Mouse (Mus musculus): ENCODE results near the gene Brsk1. TPM values are rescaled to one million over a fixed set of nuclear protein-coding genes. Genes with fewer than 3 reads are reported as not detected.

Gene Brsk1
- total and polyA plus RNA-seq, 3 experiments, result 0.44 TPM; not detected in 2

GRCm38 (mm10) chr7:4693004-4693403 is 2.6 kb downstream of the Brsk1 start:
- no peak for ATAC-seq (ENCODE audit: extremely low read depth, insufficient number of reproducible peaks, low FRiP score, poor library complexity, severe bottlenecking)
- DNase-seq (ENCODE audit: low spot score), result no peak
- H3K4me3 ChIP-seq (ENCODE audit: low read depth, low read length), result no peak overlapping the region
- no peaks in the 10 kb centered on the region for H3K36me3 ChIP-seq (replicated peaks)
- H3K4me1 ChIP-seq (ENCODE audit: insufficient read depth, low read depth, low read length), result no peaks in the 10 kb centered on the region
- TF ChIP-seq GATA1 (IDR thresholded peaks at IDR 0.05; ENCODE audit: borderline replicate concordance, low read length), result no peak
- TF ChIP-seq POLR2AphosphoS5 (IDR thresholded peaks at IDR 0.05; ENCODE audit: insufficient replicate concordance, low read depth, low read length), result no peak
- no peak for TF ChIP-seq TAL1 (conservative IDR thresholded peaks at IDR 0.05; ENCODE audit: low read depth, low read length)
- TF ChIP-seq GATA2 (IDR thresholded peaks at IDR 0.05; ENCODE audit: borderline replicate concordance, low read depth, low read length), result no peak
- peaks cover 31% of the 10 kb centered on the region for H3K27me3 ChIP-seq (ENCODE audit: insufficient read depth, low read length)
- no peaks in the 10 kb centered on the region for H3K9me3 ChIP-seq (replicated peaks)

- Histone ChIP-seq H3K36me3 (replicated peaks) (no peaks in the 10 kb centered on the region), H3K27me3 (ENCODE audit: insufficient read depth, low read length) (peaks cover 43% of the 10 kb centered on the region), H3K4me1 (ENCODE audit: insufficient read depth, low read depth, low read length) (no peaks in the 10 kb centered on the region), H3K9me3 (replicated peaks) (no peaks in the 10 kb centered on the region), H3K4me3 (ENCODE audit: low read depth, low read length) (no peak overlapping the region)
- TF ChIP-seq POLR2AphosphoS5 (IDR thresholded peaks at IDR 0.05; ENCODE audit: insufficient replicate concordance, low read depth, low read length) (no peak), GATA1 (IDR thresholded peaks at IDR 0.05; ENCODE audit: borderline replicate concordance, low read length) (no peak), CTCF (IDR thresholded peaks at IDR 0.05; ENCODE audit: low read depth, low read length) (no peak)
- DNase-seq (ENCODE audit: low spot score) (no peak), ATAC-seq (ENCODE audit: extremely low read depth, insufficient number of reproducible peaks, low FRiP score, poor library complexity, severe bottlenecking) (no peak)
Observed at GRCm38 (mm10) chr7:4702334-4702733, 11.9 kb downstream of the Brsk1 start.

GRCm38 (mm10) chr7:4703195-4703594 is 12.8 kb downstream of the Brsk1 start:
- no peaks in the 10 kb centered on the region for H3K9me3 ChIP-seq (replicated peaks)

GRCm38 (mm10) chr7:4705098-4705497 is 14.7 kb downstream of the Brsk1 start:
- no peak overlapping the region for H3K4me3 ChIP-seq (ENCODE audit: low read depth, low read length)
- H3K9me3 ChIP-seq (replicated peaks), result no peaks in the 10 kb centered on the region
- H3K4me1 ChIP-seq (ENCODE audit: insufficient read depth, low read depth, low read length), result no peaks in the 10 kb centered on the region
- H3K27me3 ChIP-seq (ENCODE audit: insufficient read depth, low read length), result peaks cover 46% of the 10 kb centered on the region
- ATAC-seq (ENCODE audit: extremely low read depth, insufficient number of reproducible peaks, low FRiP score, poor library complexity, severe bottlenecking), result no peak
- H3K36me3 ChIP-seq (replicated peaks), result no peaks in the 10 kb centered on the region
- no peak for TF ChIP-seq GATA2 (IDR thresholded peaks at IDR 0.05; ENCODE audit: borderline replicate concordance, low read depth, low read length)
- TF ChIP-seq GATA1 (IDR thresholded peaks at IDR 0.05; ENCODE audit: borderline replicate concordance, low read length), result no peak
- no peak for TF ChIP-seq TAL1 (conservative IDR thresholded peaks at IDR 0.05; ENCODE audit: low read depth, low read length)
- 0 out of 2 replicates have a peak, but pooled peaks have one; percentile 19 for TF ChIP-seq CTCF (IDR thresholded peaks at IDR 0.05; ENCODE audit: low read depth, low read length)
- no peak for DNase-seq (ENCODE audit: low spot score)

More at GRCm38 (mm10) chr7:4703195-4703594, 12.8 kb downstream of the Brsk1 start:
- Histone ChIP-seq H3K4me3 (ENCODE audit: low read depth, low read length) (no peak overlapping the region), H3K4me1 (ENCODE audit: insufficient read depth, low read depth, low read length) (no peaks in the 10 kb centered on the region), H3K36me3 (replicated peaks) (no peaks in the 10 kb centered on the region), H3K27me3 (ENCODE audit: insufficient read depth, low read length) (peaks cover 51% of the 10 kb centered on the region)
- ATAC-seq (ENCODE audit: extremely low read depth, insufficient number of reproducible peaks, low FRiP score, poor library complexity, severe bottlenecking) (no peak), DNase-seq (ENCODE audit: low spot score) (no peak)
- TF ChIP-seq GATA2 (IDR thresholded peaks at IDR 0.05; ENCODE audit: borderline replicate concordance, low read depth, low read length) (no peak), GATA1 (IDR thresholded peaks at IDR 0.05; ENCODE audit: borderline replicate concordance, low read length) (no peak), TAL1 (conservative IDR thresholded peaks at IDR 0.05; ENCODE audit: low read depth, low read length) (no peak), POLR2AphosphoS5 (IDR thresholded peaks at IDR 0.05; ENCODE audit: insufficient replicate concordance, low read depth, low read length) (no peak), CTCF (IDR thresholded peaks at IDR 0.05; ENCODE audit: low read depth, low read length) (no peak)

GRCm38 (mm10) chr7:4712594-4712993 is 22.2 kb downstream of the Brsk1 start:
- Histone ChIP-seq H3K4me3 (ENCODE audit: low read depth, low read length) (no peak overlapping the region), H3K9me3 (replicated peaks) (no peaks in the 10 kb centered on the region), H3K36me3 (replicated peaks) (no peaks in the 10 kb centered on the region), H3K4me1 (ENCODE audit: insufficient read depth, low read depth, low read length) (no peaks in the 10 kb centered on the region), H3K27me3 (ENCODE audit: insufficient read depth, low read length) (peaks cover 29% of the 10 kb centered on the region)
- DNase-seq (ENCODE audit: low spot score) (no peak), ATAC-seq (ENCODE audit: extremely low read depth, insufficient number of reproducible peaks, low FRiP score, poor library complexity, severe bottlenecking) (no peak)
- TF ChIP-seq GATA1 (IDR thresholded peaks at IDR 0.05; ENCODE audit: borderline replicate concordance, low read length) (no peak), GATA2 (IDR thresholded peaks at IDR 0.05; ENCODE audit: borderline replicate concordance, low read depth, low read length) (no peak), POLR2AphosphoS5 (IDR thresholded peaks at IDR 0.05; ENCODE audit: insufficient replicate concordance, low read depth, low read length) (no peak), TAL1 (conservative IDR thresholded peaks at IDR 0.05; ENCODE audit: low read depth, low read length) (no peak), CTCF (IDR thresholded peaks at IDR 0.05; ENCODE audit: low read depth, low read length) (no peak)

- TF ChIP-seq POLR2AphosphoS5 (IDR thresholded peaks at IDR 0.05; ENCODE audit: insufficient replicate concordance, low read depth, low read length) (no peak), GATA2 (IDR thresholded peaks at IDR 0.05; ENCODE audit: borderline replicate concordance, low read depth, low read length) (no peak), CTCF (IDR thresholded peaks at IDR 0.05; ENCODE audit: low read depth, low read length) (no peak), TAL1 (conservative IDR thresholded peaks at IDR 0.05; ENCODE audit: low read depth, low read length) (no peak), GATA1 (IDR thresholded peaks at IDR 0.05; ENCODE audit: borderline replicate concordance, low read length) (no peak)
- no peak for ATAC-seq (ENCODE audit: extremely low read depth, insufficient number of reproducible peaks, low FRiP score, poor library complexity, severe bottlenecking)
- Histone ChIP-seq H3K36me3 (replicated peaks) (no peaks in the 10 kb centered on the region), H3K9me3 (replicated peaks) (no peaks in the 10 kb centered on the region), H3K4me3 (ENCODE audit: low read depth, low read length) (no peak overlapping the region), H3K4me1 (ENCODE audit: insufficient read depth, low read depth, low read length) (no peaks in the 10 kb centered on the region; the same call in 1 of the 2 replicates), H3K27me3 (ENCODE audit: insufficient read depth, low read length) (peaks cover 19% of the 10 kb centered on the region)
- no peak for DNase-seq (ENCODE audit: low spot score)
Observed at GRCm38 (mm10) chr7:4716955-4717354, 26.6 kb downstream of the Brsk1 start.

Data from G1E (cell line).